12 mouse cellular contexts compared by ENCODE assay signal in genomic region chr3:98273623-98274398, GRCm38 (mm10). TPM values are rescaled to one million over a fixed set of nuclear protein-coding genes. Genes with fewer than 3 reads are reported as not detected.
DNase-seq lines count a peak whose midpoint lies in the region; ATAC-seq lines count a peak whose summit lies in the region.
"Had no signal": no experiment of that assay in that cellular context is flagged by ENCODE, and none has a peak within 500 bp of the region (broad histone marks: within the 10 kb centered on the region; RNA-seq: fewer than 3 reads in every experiment).

No protein-coding gene starts in this region.

- no peaks in the 10 kb centered on the region for H3K36me3 ChIP-seq in hindbrain, embryonic 14.5 days (replicated peaks; ENCODE audit: control insufficient read depth, insufficient read depth)
- H3K36me3 ChIP-seq in hindbrain, embryonic 16.5 days (ENCODE audit: control insufficient read depth, insufficient read depth, low read length): no peaks in the 10 kb centered on the region
- no peaks in the 10 kb centered on the region for H3K36me3 ChIP-seq in embryonic facial prominence, embryonic 15.5 days
- H3K36me3 ChIP-seq: heart, embryonic 10.5 days had no signal

- H3K27me3 ChIP-seq in hindbrain, embryonic 14.5 days (ENCODE audit: control insufficient read depth, insufficient read depth, low read length): no peaks in the 10 kb centered on the region
- H3K27me3 ChIP-seq in hindbrain, embryonic 16.5 days (replicated peaks; ENCODE audit: control insufficient read depth, insufficient read depth, low read length): no peaks in the 10 kb centered on the region
- H3K27me3 ChIP-seq in embryonic facial prominence, embryonic 15.5 days: no peaks in the 10 kb centered on the region

- WGBS in hindbrain, embryonic 14.5 days: 57% methylated on average over 11 of the region's 11 CpGs
- WGBS in hindbrain, embryonic 16.5 days: 52% methylated on average over 11 of the region's 11 CpGs
- 51% methylated on average over 11 of the region's 11 CpGs for WGBS in embryonic facial prominence, embryonic 15.5 days

- no peaks in the 10 kb centered on the region for H3K9me3 ChIP-seq in hindbrain, embryonic 14.5 days (ENCODE audit: control insufficient read depth, low read length)
- no peaks in the 10 kb centered on the region for H3K9me3 ChIP-seq in hindbrain, embryonic 16.5 days (ENCODE audit: control insufficient read depth, low read length)
- H3K9me3 ChIP-seq in embryonic facial prominence, embryonic 15.5 days (replicated peaks): no peaks in the 10 kb centered on the region
- H3K9me3 ChIP-seq: heart, embryonic 10.5 days had no signal

- no peak overlapping the region for H3K9ac ChIP-seq in hindbrain, embryonic 14.5 days
- H3K9ac ChIP-seq in hindbrain, embryonic 16.5 days (ENCODE audit: low read depth, low read length): no peak overlapping the region
- no peak overlapping the region for H3K9ac ChIP-seq in embryonic facial prominence, embryonic 15.5 days
- H3K9ac ChIP-seq: liver, embryonic 14.5 days had no signal

- no peak for DNase-seq in hindbrain, embryonic 14.5 days (ENCODE audit: low spot score)
- peak; percentile 12 for DNase-seq in ZHBTc4 (ENCODE audit: low read depth, low spot score)
- DNase-seq in cerebellum, adult 8-10 months: no peak
- DNase-seq in thymus, postnatal 14 days: no peak
- DNase-seq: cerebellum, adult 9-10 months had no signal

- ATAC-seq in hindbrain, embryonic 14.5 days (ENCODE audit: low FRiP score): peak; percentile 57; the same call in 1 of the 2 replicates
- no peak for ATAC-seq in hindbrain, embryonic 16.5 days
- peak; percentile 51; the same call in 1 of the 2 replicates for ATAC-seq in embryonic facial prominence, embryonic 15.5 days (ENCODE audit: insufficient number of reproducible peaks, low FRiP score, low TSS enrichment, low read depth)
- ATAC-seq in megakaryocyte-erythroid progenitor cell, adult 5-6 weeks (replicated peaks; ENCODE audit: low FRiP score, low TSS enrichment, poor library complexity, severe bottlenecking): peak; percentile 53; the same call in 1 of the 2 replicates
- ATAC-seq: CD4-positive, CD25-positive, alpha-beta regulatory T cell, adult 4 months had no signal

- no peaks in the 10 kb centered on the region for H3K4me1 ChIP-seq in hindbrain, embryonic 14.5 days (replicated peaks; ENCODE audit: control insufficient read depth, insufficient read depth, low read length)
- H3K4me1 ChIP-seq in hindbrain, embryonic 16.5 days (ENCODE audit: control insufficient read depth, insufficient read depth, low read depth, low read length): peaks cover 2% of the 10 kb centered on the region; the same call in 1 of the 2 replicates
- peaks cover 7% of the 10 kb centered on the region; the same call in 1 of the 2 replicates for H3K4me1 ChIP-seq in embryonic facial prominence, embryonic 15.5 days
- H3K4me1 ChIP-seq: heart, embryonic 10.5 days had no signal

- H3K27ac ChIP-seq in hindbrain, embryonic 14.5 days: no peak overlapping the region
- no peak overlapping the region for H3K27ac ChIP-seq in hindbrain, embryonic 16.5 days (ENCODE audit: low read depth, low read length)
- H3K27ac ChIP-seq in embryonic facial prominence, embryonic 15.5 days (replicated peaks): 0 out of 2 replicates have a peak overlapping the region, but pooled peaks have one; percentile 34
- H3K27ac ChIP-seq: heart, embryonic 10.5 days; liver, embryonic 14.5 days had no signal

- no peak overlapping the region for H3K4me3 ChIP-seq in hindbrain, embryonic 14.5 days (replicated peaks; ENCODE audit: low read length)
- H3K4me3 ChIP-seq in hindbrain, embryonic 16.5 days (ENCODE audit: low read length): no peak overlapping the region
- H3K4me3 ChIP-seq in embryonic facial prominence, embryonic 15.5 days (replicated peaks): no peak overlapping the region
- H3K4me3 ChIP-seq: heart, embryonic 10.5 days; myocyte had no signal

- no peak overlapping the region for H3K4me2 ChIP-seq in hindbrain, embryonic 14.5 days (replicated peaks)
- H3K4me2 ChIP-seq in hindbrain, embryonic 16.5 days (ENCODE audit: low read length): no peak overlapping the region
- H3K4me2 ChIP-seq in embryonic facial prominence, embryonic 15.5 days (replicated peaks): no peak overlapping the region

RNA-seq across cellular contexts. Expression of gene Hmgcs2, which starts 6.4 kb away (rescaled TPM):
- polyA plus RNA-seq in hindbrain, embryonic 14.5 days (2014; fragmentation: Nextera tagmentation; extraction: Ambion mirVana): 24.6 and 26.8 TPM in 2 replicates
- 24.8 and 29.7 TPM in 2 replicates for polyA plus RNA-seq in hindbrain, embryonic 16.5 days (2015; fragmentation: Nextera tagmentation; extraction: Ambion mirVana)
- polyA plus RNA-seq in embryonic facial prominence, embryonic 15.5 days (2015; fragmentation: Nextera tagmentation; extraction: Ambion mirVana): 4.9 and 6.4 TPM in 2 replicates
- total RNA-seq in megakaryocyte-erythroid progenitor cell, adult 5-6 weeks (2014; fragmentation: Nextera tagmentation): 0.79 and 1.5 TPM in 2 replicates
- total RNA-seq in megakaryocyte-erythroid progenitor cell, adult 5-6 weeks (2017): 0.09 and 1.3 TPM in 2 replicates
- polyA plus RNA-seq: CD4-positive, CD25-positive, alpha-beta regulatory T cell, adult 4 months; myocyte had no signal

RNA-seq across cellular contexts. Expression of gene Reg4, which starts 51.9 kb away (rescaled TPM):
- not detected in 2 replicates for polyA plus RNA-seq in hindbrain, embryonic 14.5 days (2014; fragmentation: Nextera tagmentation; extraction: Ambion mirVana)
- not detected in 2 replicates for polyA plus RNA-seq in hindbrain, embryonic 16.5 days (2015; fragmentation: Nextera tagmentation; extraction: Ambion mirVana)
- not detected in 2 replicates for polyA plus RNA-seq in embryonic facial prominence, embryonic 15.5 days (2015; fragmentation: Nextera tagmentation; extraction: Ambion mirVana)
- 0.90 TPM in 1 of 2 replicates, not detected in the other for total RNA-seq in megakaryocyte-erythroid progenitor cell, adult 5-6 weeks (2014; fragmentation: Nextera tagmentation)
- not detected in 2 replicates for total RNA-seq in megakaryocyte-erythroid progenitor cell, adult 5-6 weeks (2017)
- polyA plus RNA-seq: CD4-positive, CD25-positive, alpha-beta regulatory T cell, adult 4 months; heart, embryonic 10.5 days; liver, embryonic 14.5 days; myocyte had no signal
